Mouse (Mus musculus) urinary bladder, adult 2 months (tissue): ENCODE results near the gene Frmpd1. TPM values are rescaled to one million over a fixed set of nuclear protein-coding genes. Genes with fewer than 3 reads are reported as not detected.

Experiments used
- DNase-seq: peaks from one replicate; pipeline ENCODE4 v3.0.0; 2022; ENCODE audit warnings: low spot score
- polyA plus RNA-seq: library from polyadenylated mRNA; depleted of rRNA; stranded (reverse); fragments of >200 nt; gene quantifications from 2 replicates; pipeline ENCODE4 v1.2.3, GENCODE M21; 2012; rRNA removed

The Frmpd1 gene
- polyA plus RNA-seq, 1 experiment, result 0.25 TPM

GRCm38 (mm10) chr4:45320159-45320816 is 135.6 kb downstream of the Frmpd1 start:
- DNase-seq, result peak; percentile 76

DNA sequence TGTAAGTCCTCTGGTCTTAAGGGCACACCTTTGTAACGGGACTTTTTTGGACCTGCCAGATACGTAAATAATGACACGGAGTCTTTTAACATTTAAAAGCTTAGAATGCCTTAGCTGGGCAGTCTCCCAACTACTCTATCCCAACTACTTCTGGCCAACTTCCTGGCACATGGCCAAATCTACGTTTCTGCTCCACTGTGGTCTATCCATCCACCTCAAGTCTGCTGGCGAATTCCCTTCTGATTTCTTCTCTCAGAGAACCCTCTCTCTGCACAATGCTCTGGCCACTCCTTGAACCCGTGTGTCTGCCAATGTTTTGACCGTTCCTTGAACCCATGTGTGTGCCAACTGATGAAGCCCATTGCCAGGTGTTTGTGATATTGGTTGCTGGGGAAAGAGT is 146.5 kb downstream of the Frmpd1 start:
- no peak for DNase-seq

- no peak for DNase-seq
Observed at GRCm38 (mm10) chr4:45332466-45332865, 147.8 kb downstream of the Frmpd1 start.

Other genes starting within 250 kb of the Frmpd1 start
- gene Grhpr, start 203.5 kb upstream of the Frmpd1 start, polyA plus RNA-seq, result 34.9 and 38.4 TPM in 2 replicates
- 8.5 and 8.6 TPM in 2 replicates for gene Zbtb5, start 172.5 kb upstream of the Frmpd1 start, polyA plus RNA-seq
- gene Polr1e, start 166.3 kb upstream of the Frmpd1 start, polyA plus RNA-seq, result 14.1 and 17.2 TPM in 2 replicates
- gene Fbxo10, start 100.3 kb upstream of the Frmpd1 start, polyA plus RNA-seq, result 10.4 and 11.1 TPM in 2 replicates
- 116 and 146 TPM in 2 replicates for gene Tomm5, start 76.8 kb upstream of the Frmpd1 start, polyA plus RNA-seq
- gene Trmt10b, start 112.3 kb downstream of the Frmpd1 start, polyA plus RNA-seq, result 15.0 TPM in 2 replicates
- gene Dcaf10, start 157.2 kb downstream of the Frmpd1 start, polyA plus RNA-seq, result 9.7 and 10.3 TPM in 2 replicates
- 28.5 and 31.8 TPM in 2 replicates for gene Exosc3, start 157.9 kb downstream of the Frmpd1 start, polyA plus RNA-seq
- 67.1 and 71.5 TPM in 2 replicates for gene Slc25a51, start 223.9 kb downstream of the Frmpd1 start, polyA plus RNA-seq